Mouse (Mus musculus) C2C12 (cell line): ENCODE measurements around the gene Ell2. TPM values are rescaled to one million over a fixed set of nuclear protein-coding genes. Genes with fewer than 3 reads are reported as not detected.

Source experiments
- H3K27me3 ChIP-seq: one replicate; pipeline ENCODE4 v1.6.1; 2011; ENCODE audit not compliant: control insufficient read depth, insufficient read depth, insufficient read length
- H3K36me3 ChIP-seq: one replicate; pipeline ENCODE4 v1.6.1; 2011; ENCODE audit not compliant: control insufficient read depth, insufficient read depth
- H3K4me3 ChIP-seq: one replicate; pipeline ENCODE4 v1.5.1; 2011; ENCODE audit warnings: mild to moderate bottlenecking, control low read depth; ENCODE audit not compliant: poor library complexity, insufficient read depth, severe bottlenecking
- H3K79me2 ChIP-seq: one replicate; pipeline ENCODE4 v1.6.1; 2011; ENCODE audit not compliant: control insufficient read depth, insufficient read depth
- H3K79me3 ChIP-seq: one replicate; pipeline ENCODE4 v1.6.1; 2011; ENCODE audit warnings: low read depth, control low read depth
- H3ac ChIP-seq: one replicate; pipeline ENCODE3; 2011; ENCODE audit warnings: low read depth; ENCODE audit not compliant: control insufficient read depth, insufficient read length
- CEBPB ChIP-seq: IDR thresholded peaks from one replicate; pipeline ENCODE4 v1.6.1; 2011; ENCODE audit warnings: low read depth, mild to moderate bottlenecking, control low read depth, moderate library complexity
- CTCF ChIP-seq: IDR thresholded peaks from one replicate; pipeline ENCODE4 v1.5.1; 2011; ENCODE audit not compliant: control insufficient read depth, insufficient read depth, insufficient read length
- FOSL1 ChIP-seq: IDR thresholded peaks from one replicate; pipeline ENCODE4 v1.8.0; 2011; ENCODE audit warnings: mild to moderate bottlenecking, low read length; ENCODE audit not compliant: poor library complexity, insufficient read depth, severe bottlenecking
- MAX ChIP-seq: IDR thresholded peaks from one replicate; pipeline ENCODE4 v1.6.1; 2011; ENCODE audit warnings: mild to moderate bottlenecking, control low read depth
- MYOD1 ChIP-seq: IDR thresholded peaks from one replicate; pipeline ENCODE4 v1.6.1; 2011; ENCODE audit warnings: low read depth; ENCODE audit not compliant: control insufficient read depth, insufficient read length
- MYOG ChIP-seq: IDR thresholded peaks from one replicate; pipeline ENCODE4 v1.6.1; 2011; ENCODE audit not compliant: control insufficient read depth, insufficient read length; ENCODE audit errors: extremely low read depth
- USF1 ChIP-seq: IDR thresholded peaks from one replicate; pipeline ENCODE4 v1.6.1; 2011; ENCODE audit warnings: low read depth, mild to moderate bottlenecking, control low read depth, moderate library complexity
- polyA plus RNA-seq: library from polyadenylated mRNA; unstranded; fragments of >200 nt; fragmentation: generic; extraction: Trizol; gene quantifications from one replicate; pipeline ENCODE4 v1.2.1, GENCODE M21; 2012; ENCODE audit warnings: missing spikeins

Ell2 gene
- polyA plus RNA-seq, 1 experiment = 4.2 TPM

DNA sequence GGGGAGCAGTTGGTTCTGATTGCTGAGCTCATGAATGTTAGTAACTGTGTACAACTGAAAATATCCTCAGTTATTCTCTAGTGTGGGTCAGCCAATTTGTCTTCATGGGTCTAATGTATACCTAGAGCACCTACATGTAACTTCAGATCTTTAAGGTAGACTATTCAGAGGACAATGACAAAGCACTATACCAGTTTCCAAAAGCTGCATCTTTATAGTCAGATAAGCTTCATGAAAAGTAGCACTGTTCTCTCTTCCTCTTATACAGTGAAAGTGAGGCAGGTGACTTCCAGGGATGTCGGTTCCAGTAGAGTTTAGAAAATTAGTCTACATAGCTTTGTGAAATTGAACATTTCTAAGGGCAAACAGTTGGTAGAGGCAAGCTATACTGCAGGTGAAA is 21.4 kb downstream of the Ell2 start:
- Histone ChIP-seq H3K79me2 (peaks cover 8% of the 10 kb centered on the region), H3K79me3 (peaks cover 1% of the 10 kb centered on the region), H3K36me3 (no peaks in the 10 kb centered on the region), H3K4me3 (no peak overlapping the region), H3ac (no peak overlapping the region), H3K27me3 (no peaks in the 10 kb centered on the region)
- TF ChIP-seq MYOD1 (no peak), MYOG (no peak), MAX (no peak), CEBPB (no peak), USF1 (no peak), CTCF (no peak), FOSL1 (no peak)

GRCm38 (mm10) chr13:75729834-75730233 is 23.3 kb downstream of the Ell2 start:
- H3K27me3 ChIP-seq = no peaks in the 10 kb centered on the region
- H3K4me3 ChIP-seq = no peak overlapping the region
- H3K79me2 ChIP-seq = no peaks in the 10 kb centered on the region
- H3ac ChIP-seq = no peak overlapping the region
- TF ChIP-seq MAX = no peak
- TF ChIP-seq USF1 = no peak
- no peak for TF ChIP-seq MYOG
- no peak for TF ChIP-seq MYOD1
- no peak for TF ChIP-seq CTCF
- no peak for TF ChIP-seq FOSL1
- no peak for TF ChIP-seq CEBPB
- peaks cover 1% of the 10 kb centered on the region for H3K79me3 ChIP-seq
- no peaks in the 10 kb centered on the region for H3K36me3 ChIP-seq

DNA sequence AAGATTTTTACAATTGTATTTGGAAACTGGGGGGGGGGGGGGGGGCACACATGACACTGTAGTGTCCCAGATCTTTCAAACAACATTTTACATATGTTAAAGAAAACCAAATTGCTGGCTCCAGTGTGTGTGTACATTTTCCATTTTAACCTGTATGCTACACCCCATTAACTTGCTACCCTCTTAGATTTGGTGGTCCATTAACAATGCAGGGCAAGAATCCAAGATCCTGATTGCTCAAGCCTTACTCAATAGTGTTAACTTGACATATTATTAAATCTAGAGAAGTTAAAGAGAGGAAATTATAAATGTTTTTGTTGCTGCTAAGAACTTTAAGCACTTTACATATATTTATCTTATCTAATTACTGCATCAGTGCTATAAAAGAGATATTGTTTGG is 24.2 kb downstream of the Ell2 start:
- TF ChIP-seq MYOD1 (no peak), MYOG (no peak), USF1 (no peak), MAX (no peak), FOSL1 (no peak), CTCF (no peak), CEBPB (no peak)
- Histone ChIP-seq H3K27me3 (no peaks in the 10 kb centered on the region), H3K79me2 (no peaks in the 10 kb centered on the region), H3K36me3 (no peaks in the 10 kb centered on the region), H3ac (no peak overlapping the region), H3K4me3 (no peak overlapping the region), H3K79me3 (peaks cover 1% of the 10 kb centered on the region)

- H3K79me3 ChIP-seq = peaks cover 1% of the 10 kb centered on the region
- H3K4me3 ChIP-seq = no peak overlapping the region
- H3K27me3 ChIP-seq = no peaks in the 10 kb centered on the region
- TF ChIP-seq MYOD1 (no peak), MAX (no peak), FOSL1 (no peak), MYOG (no peak), CTCF (no peak), CEBPB (no peak), USF1 (no peak)
- no peak overlapping the region for H3ac ChIP-seq
- H3K79me2 ChIP-seq = no peaks in the 10 kb centered on the region
- no peaks in the 10 kb centered on the region for H3K36me3 ChIP-seq
These were observed 27.1 kb downstream of the Ell2 start for GRCm38 (mm10) chr13:75733594-75734161.

DNA sequence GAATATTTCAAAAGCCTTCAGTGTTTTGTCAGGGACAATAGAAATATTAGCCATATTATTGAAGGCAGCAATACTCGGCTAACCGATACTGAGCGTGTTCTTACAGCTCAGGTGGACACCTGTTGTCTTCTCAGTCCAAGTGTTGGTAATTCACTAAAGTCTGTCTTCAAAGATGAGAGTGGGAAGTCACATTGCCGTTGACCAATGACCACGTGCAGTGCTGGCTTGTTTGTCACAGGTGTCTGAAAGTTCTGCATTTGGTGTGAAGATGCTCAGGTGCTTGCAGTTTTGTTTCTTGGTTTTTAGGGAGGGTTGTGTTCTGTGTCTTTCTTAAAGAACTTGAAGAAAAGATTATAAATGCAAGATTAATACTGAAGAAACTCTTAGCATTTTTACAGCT is 27.7 kb downstream of the Ell2 start:
- TF ChIP-seq MYOG = no peak
- TF ChIP-seq CEBPB = no peak
- TF ChIP-seq FOSL1 = no peak
- TF ChIP-seq CTCF = no peak
- no peak for TF ChIP-seq MYOD1
- no peak for TF ChIP-seq USF1
- TF ChIP-seq MAX = no peak
- no peak overlapping the region for H3K4me3 ChIP-seq
- H3K36me3 ChIP-seq = no peaks in the 10 kb centered on the region
- no peaks in the 10 kb centered on the region for H3K79me2 ChIP-seq
- H3ac ChIP-seq = no peak overlapping the region
- H3K27me3 ChIP-seq = no peaks in the 10 kb centered on the region
- peaks cover 1% of the 10 kb centered on the region for H3K79me3 ChIP-seq

- no peak overlapping the region for H3K4me3 ChIP-seq
- no peak overlapping the region for H3ac ChIP-seq
- no peaks in the 10 kb centered on the region for H3K79me2 ChIP-seq
- TF ChIP-seq MYOG (no peak), CTCF (no peak), MAX (no peak), FOSL1 (no peak), CEBPB (no peak), USF1 (no peak)
- no peaks in the 10 kb centered on the region for H3K27me3 ChIP-seq
- H3K79me3 ChIP-seq = peaks cover 1% of the 10 kb centered on the region
- no peaks in the 10 kb centered on the region for H3K36me3 ChIP-seq
These were observed 29.0 kb downstream of the Ell2 start for GRCm38 (mm10) chr13:75735606-75736005.
